Mouse (Mus musculus): Measurements from ENCODE around the gene Gar1. TPM values are rescaled to one million over a fixed set of nuclear protein-coding genes. Genes with fewer than 3 reads are reported as not detected.

The Gar1 gene
- total RNA-seq (2015; ENCODE audit: low replicate concordance) (14.4 and 15.3 TPM in 2 replicates), total RNA-seq (2017; ENCODE audit: low replicate concordance) (12.7 and 14.8 TPM in 2 replicates)

DNA sequence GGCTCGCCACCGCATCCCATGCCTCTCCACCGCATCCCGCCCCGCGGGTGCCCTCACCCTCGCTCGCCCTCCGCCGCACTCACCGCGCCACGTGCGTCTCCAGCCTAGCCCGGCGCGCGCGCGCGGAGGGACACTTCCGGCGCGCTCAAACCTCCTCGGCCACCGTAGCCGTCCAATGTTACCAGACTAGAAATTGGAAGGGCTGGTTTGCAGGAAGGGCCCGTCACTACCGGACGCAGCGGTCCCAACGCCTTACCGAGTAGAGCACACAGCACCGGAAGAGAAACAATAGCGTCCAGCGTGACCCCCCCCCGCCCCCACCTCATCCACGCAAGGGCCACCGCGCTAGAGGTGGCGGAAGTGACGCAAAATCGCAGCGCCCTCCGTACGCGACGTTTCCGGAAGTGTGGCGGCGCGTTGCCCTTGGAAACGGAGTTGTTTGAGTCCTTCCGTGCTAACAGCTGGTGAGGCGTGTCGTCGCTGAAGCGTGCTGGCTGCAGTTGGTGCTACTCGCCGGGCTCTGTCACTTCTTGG lies at the start of gene Gar1:
Gar1 (minus strand) TSS at position 362 of the 534 bp plus-strand sequence.
- peak; percentile 98 for ATAC-seq (replicated peaks; ENCODE audit: low FRiP score, poor library complexity, severe bottlenecking)

DNA sequence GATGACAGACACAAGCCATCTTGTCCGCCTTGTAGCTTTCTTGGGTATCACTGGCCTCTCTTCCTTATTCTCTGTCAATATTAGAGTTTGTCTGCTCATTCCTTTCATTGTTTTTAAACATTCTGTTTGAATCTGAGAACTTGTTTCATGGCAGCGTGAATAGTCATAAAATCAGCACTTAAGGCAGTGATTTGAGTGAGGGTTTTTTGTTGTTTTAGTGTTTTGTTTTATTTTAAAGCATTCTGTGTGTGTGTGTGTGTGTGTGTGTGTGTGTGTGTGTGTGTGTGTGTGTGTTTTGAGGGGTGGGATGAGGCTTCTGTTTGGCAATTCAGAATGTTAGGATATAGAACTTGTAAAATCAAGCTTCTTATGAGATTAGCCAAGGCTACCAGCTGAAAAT lies 48.7 kb upstream of the Gar1 start:
- no peak for ATAC-seq (replicated peaks; ENCODE audit: low FRiP score, poor library complexity, severe bottlenecking)

GRCm38 (mm10) chr3:129879131-129879757 lies 48.0 kb upstream of the Gar1 start:
- ATAC-seq (replicated peaks; ENCODE audit: low FRiP score, poor library complexity, severe bottlenecking), result no peak

DNA sequence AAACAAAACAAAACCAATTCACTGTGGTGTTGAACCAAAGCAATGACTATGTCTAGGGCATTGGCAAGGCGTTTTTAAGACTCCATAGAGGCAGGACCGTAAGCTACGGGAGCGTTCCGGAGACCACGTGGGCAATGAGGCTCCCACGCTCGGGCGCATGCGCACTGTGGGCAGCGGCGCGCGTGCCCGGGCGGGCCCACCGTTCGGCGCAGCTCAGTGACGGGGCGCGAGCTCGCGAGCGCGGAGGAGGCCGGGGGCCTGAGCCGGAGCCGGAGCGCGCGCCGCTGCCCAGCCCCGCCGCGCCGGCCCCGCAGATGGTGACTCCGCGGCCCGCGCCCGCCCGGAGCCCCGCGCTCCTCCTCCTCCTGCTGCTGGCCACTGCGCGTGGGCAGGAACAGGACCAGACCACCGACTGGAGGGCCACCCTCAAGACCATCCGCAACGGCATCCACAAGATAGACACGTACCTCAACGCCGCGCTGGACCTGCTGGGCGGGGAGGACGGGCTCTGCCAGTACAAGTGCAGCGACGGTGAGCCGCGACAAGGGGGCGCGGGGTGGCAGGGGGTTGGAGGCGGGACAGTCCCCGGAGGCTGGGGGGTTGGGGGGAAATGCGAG lies 47.3 kb upstream of the Gar1 start, which contains the start of gene Pla2g12a:
Pla2g12a (plus strand) TSS at position 202 of the 617 bp plus-strand sequence.
- ATAC-seq (replicated peaks; ENCODE audit: low FRiP score, poor library complexity, severe bottlenecking), result peak; percentile 70

- ATAC-seq (replicated peaks; ENCODE audit: low FRiP score, poor library complexity, severe bottlenecking), result no peak
Observed at GRCm38 (mm10) chr3:129877327-129877726, 46.1 kb upstream of the Gar1 start.

DNA sequence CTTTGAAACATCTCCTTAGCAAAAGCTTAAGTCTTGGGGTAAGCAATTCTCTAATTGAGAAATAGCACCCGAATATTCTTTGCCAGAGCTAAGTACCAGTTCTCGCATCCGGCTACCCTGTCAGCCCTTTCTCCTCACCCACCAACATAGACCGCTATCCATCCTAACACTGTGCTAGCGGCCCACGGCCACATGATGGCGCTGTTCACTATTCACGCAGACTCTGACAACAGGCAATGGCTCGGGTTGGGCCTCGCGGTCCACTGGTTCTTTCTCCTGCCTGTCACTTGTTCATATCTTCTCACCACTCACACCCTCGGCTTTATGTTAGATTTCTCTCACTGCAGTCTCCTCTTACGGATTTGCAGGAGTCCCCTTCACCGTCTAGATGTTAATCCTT lies 32.5 kb upstream of the Gar1 start:
- no peak; the same call in 1 of the 2 replicates for ATAC-seq (replicated peaks; ENCODE audit: low FRiP score, poor library complexity, severe bottlenecking)

DNA sequence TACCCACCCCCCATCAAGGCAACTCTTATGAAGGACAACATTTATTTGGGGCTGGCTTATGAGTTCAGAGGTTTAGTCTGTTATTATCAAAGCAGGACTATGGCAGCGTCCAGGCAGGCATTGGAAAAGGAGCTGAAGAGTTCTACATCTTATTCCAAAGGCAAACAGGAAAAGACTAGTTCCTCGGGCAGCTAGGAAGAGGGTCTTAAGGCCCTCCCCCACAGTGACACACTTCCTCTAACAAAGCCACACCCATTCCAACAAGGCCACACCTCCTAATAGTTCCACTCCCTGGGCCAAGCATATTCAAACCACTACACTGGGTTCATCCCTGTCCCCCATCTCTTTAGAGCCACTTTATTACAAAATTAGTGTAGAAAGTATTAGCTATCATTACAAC lies 31.4 kb upstream of the Gar1 start:
- ATAC-seq (replicated peaks; ENCODE audit: low FRiP score, poor library complexity, severe bottlenecking), result no peak

- ATAC-seq (replicated peaks; ENCODE audit: low FRiP score, poor library complexity, severe bottlenecking), result no peak
Observed at GRCm38 (mm10) chr3:129846846-129847245, 15.7 kb upstream of the Gar1 start.

- ATAC-seq (replicated peaks; ENCODE audit: low FRiP score, poor library complexity, severe bottlenecking), result no peak
Observed at GRCm38 (mm10) chr3:129845868-129846267, 14.7 kb upstream of the Gar1 start.

DNA sequence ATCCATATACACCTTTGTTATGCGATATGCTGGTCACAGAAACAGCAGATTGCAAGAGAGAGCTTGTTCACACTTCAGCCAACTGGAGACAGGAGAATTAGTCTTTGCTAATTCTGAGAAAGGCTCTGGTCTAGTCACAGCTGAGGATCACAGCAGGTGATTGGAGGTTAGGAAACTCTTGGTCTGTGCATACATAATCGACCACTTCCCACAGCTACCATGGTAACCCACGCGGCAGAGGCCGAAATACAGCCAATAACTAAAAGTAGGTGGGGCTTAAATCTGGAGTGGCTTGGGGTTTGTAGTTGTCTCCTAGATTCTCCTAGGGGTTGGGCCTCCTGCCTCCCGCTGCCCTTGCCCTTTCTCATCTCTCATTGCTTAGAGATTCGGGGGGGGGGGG lies 6.8 kb upstream of the Gar1 start:
- no peak for ATAC-seq (replicated peaks; ENCODE audit: low FRiP score, poor library complexity, severe bottlenecking)

GRCm38 (mm10) chr3:129836965-129837364 lies 5.8 kb upstream of the Gar1 start:
- no peak for ATAC-seq (replicated peaks; ENCODE audit: low FRiP score, poor library complexity, severe bottlenecking)

GRCm38 (mm10) chr3:129836051-129836697 lies 5.0 kb upstream of the Gar1 start:
- ATAC-seq (replicated peaks; ENCODE audit: low FRiP score, poor library complexity, severe bottlenecking), result no peak

DNA sequence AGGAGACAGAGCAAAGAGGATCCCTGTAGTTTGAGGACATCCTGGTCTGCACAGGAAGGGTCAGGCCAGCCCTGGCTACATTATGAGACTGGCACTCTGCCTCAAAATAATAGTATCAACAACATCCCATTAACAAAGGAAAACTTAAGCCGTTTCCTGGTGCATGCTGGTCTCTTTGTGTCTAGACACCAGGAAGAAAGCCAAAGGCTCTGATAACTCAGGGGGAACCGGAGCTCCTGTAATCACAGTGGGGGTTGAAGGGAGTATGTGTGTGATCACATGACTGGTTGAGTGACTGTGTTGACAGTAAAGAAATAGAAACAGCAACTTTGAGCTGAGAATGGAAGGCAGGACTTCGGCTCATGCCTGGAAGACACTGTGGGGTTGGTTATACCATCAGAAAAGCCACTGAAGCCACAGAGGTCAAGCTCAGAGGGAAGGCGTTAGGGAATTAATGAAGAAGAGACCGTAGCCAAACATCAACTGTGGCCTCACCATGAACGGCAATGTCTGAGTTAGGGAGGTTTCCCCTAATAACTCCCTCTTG lies 4.3 kb upstream of the Gar1 start, which contains the start of gene Cfi:
Cfi (plus strand) TSS at position 497 of the 547 bp plus-strand sequence.
- ATAC-seq (replicated peaks; ENCODE audit: low FRiP score, poor library complexity, severe bottlenecking), result no peak

- no peak for ATAC-seq (replicated peaks; ENCODE audit: low FRiP score, poor library complexity, severe bottlenecking)
Observed at GRCm38 (mm10) chr3:129830626-129831025, 570 bp downstream of the Gar1 start.

DNA sequence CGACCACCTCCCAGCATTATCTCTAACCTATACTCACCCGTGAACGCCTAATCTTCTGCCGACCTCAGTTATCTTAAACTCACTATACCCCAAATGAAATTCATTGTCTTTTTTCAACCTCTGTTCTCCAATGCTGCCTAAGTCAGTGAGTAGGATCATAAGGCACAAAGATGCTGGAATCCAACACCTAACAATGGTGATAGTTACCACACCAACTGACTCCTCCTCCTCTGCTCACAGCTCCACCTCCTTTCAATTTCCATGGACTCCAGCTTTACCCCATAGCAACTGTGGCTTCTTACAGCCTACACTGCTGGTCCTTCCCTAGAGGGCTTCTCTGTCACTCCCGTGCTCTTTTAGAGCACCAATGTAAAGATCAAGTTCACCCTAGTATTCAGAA lies 3.5 kb downstream of the Gar1 start:
- ATAC-seq (replicated peaks; ENCODE audit: low FRiP score, poor library complexity, severe bottlenecking), result no peak

- ATAC-seq (replicated peaks; ENCODE audit: low FRiP score, poor library complexity, severe bottlenecking), result no peak
Observed at GRCm38 (mm10) chr3:129826691-129827090, 4.5 kb downstream of the Gar1 start.

GRCm38 (mm10) chr3:129824891-129825290 lies 6.3 kb downstream of the Gar1 start:
- ATAC-seq (replicated peaks; ENCODE audit: low FRiP score, poor library complexity, severe bottlenecking), result no peak

- no peak for ATAC-seq (replicated peaks; ENCODE audit: low FRiP score, poor library complexity, severe bottlenecking)
Observed at GRCm38 (mm10) chr3:129824146-129824545, 7.0 kb downstream of the Gar1 start.

GRCm38 (mm10) chr3:129823293-129823692 lies 7.9 kb downstream of the Gar1 start:
- ATAC-seq (replicated peaks; ENCODE audit: low FRiP score, poor library complexity, severe bottlenecking), result peak; percentile 65; the same call in 1 of the 2 replicates

- ATAC-seq (replicated peaks; ENCODE audit: low FRiP score, poor library complexity, severe bottlenecking), result no peak
Observed at GRCm38 (mm10) chr3:129822206-129822775, 8.9 kb downstream of the Gar1 start, which contains the start of gene Rrh. Gene Rrh (minus strand): TSS chr3:129822587.

Measured in erythroblast, adult 5-6 weeks (primary cell).